Mouse (Mus musculus) liver, postnatal 0 days (tissue): ENCODE results near the gene Wdr59.

Experiments
- CTCF ChIP-seq: sonication (generic); IDR thresholded peaks from 2 replicates; pipeline ENCODE4 v1.5.1; 2016; ENCODE audit warnings: antibody characterized with exemption, low read depth
- EP300 ChIP-seq: IDR thresholded peaks from 2 replicates; pipeline ENCODE4 v1.6.1; 2016; ENCODE audit warnings: antibody characterized with exemption, low read depth, mild to moderate bottlenecking

DNA sequence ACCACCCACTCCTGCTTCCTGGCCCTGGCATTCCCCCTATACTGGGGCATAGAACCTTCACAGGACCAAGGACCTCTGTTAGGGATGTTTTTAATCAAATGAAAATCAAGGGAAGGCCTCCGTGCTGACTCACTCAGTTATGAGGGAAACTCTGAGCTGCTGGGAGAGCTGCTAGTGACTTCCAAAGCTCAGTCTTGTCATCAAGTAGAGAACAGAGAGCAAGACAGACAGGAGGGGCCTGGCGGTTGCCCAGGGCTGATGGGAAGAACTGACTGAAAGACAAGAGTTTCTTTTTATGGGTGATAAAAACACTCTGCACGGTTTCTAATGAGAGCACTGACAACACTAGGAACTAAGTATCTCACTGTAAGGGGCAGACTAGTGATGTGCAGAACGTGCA, 57.4 kb downstream of the Wdr59 start:
- no peak for TF ChIP-seq CTCF
- TF ChIP-seq EP300, result no peak
